Mouse (Mus musculus) lung, postnatal 10 days (tissue): ENCODE measurements around the gene Bmpr1b.

Experiments used
- DNase-seq: peaks from one replicate; pipeline ENCODE4 v3.0.0; 2021

Bmpr1b gene

GRCm38 (mm10) chr3:141809581-141809980 is 359.6 kb downstream of the Bmpr1b start:
- DNase-seq: no peak

DNA sequence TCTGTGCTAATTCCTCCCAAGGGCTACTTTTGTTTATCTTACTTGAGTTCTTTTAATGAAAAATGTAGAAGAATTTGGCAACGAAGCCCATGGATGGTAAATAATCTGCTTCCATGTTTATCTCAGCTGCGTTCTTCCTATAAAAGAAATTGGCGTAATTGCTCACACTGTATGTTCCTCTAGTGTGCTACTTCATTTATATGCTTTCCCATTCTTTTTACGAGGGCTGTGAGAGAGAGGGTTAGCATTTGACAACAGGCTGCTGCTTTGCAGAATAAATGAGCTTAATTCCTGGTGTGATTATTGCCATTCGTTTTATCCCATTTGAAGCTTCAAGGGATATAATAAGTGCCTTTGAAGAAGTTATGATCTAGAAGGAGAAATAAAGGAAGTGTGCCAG is 365.1 kb downstream of the Bmpr1b start:
- DNase-seq: no peak

GRCm38 (mm10) chr3:141797789-141798188 is 371.4 kb downstream of the Bmpr1b start:
- DNase-seq: peak; percentile 64

DNA sequence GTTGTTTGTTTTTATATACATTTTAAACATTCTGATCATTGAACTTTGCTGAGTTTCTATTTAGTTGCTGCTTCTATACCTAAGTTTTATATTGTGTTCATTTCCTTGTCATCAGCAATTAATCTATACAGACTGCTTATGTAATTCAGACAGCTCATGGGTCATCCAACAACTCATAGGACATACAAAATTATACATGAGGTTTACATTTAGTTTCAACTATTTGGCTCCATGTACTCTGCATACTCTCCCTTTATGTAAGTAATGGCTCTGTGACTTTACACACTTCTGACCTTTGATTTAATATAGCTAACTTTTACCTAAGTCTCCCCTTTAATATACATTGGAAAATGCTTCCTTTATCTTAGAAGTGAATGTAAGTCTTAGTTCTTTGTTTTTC is 371.9 kb downstream of the Bmpr1b start:
- no peak for DNase-seq

- peak; percentile 13 for DNase-seq
Measured at GRCm38 (mm10) chr3:141794371-141794770, 374.9 kb downstream of the Bmpr1b start.

DNA sequence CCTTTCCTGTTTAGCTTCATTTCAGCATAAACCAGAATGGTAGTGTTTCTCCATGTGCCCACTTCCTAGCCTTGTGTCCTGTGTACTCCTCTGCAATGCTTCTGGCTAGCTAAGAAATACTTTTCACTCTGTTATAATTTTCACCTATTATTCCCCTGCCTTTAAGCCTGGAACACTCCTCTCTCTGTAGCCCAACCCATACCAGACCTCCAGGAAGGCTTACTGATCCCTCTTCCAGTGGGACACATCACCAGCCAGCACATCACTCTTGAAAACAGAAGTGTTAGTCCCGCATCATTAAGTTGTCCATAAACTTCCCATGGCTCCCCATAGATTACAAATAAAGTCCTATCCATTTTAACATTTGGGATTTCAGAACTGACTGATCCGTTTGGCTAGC is 375.5 kb downstream of the Bmpr1b start:
- no peak for DNase-seq

DNA sequence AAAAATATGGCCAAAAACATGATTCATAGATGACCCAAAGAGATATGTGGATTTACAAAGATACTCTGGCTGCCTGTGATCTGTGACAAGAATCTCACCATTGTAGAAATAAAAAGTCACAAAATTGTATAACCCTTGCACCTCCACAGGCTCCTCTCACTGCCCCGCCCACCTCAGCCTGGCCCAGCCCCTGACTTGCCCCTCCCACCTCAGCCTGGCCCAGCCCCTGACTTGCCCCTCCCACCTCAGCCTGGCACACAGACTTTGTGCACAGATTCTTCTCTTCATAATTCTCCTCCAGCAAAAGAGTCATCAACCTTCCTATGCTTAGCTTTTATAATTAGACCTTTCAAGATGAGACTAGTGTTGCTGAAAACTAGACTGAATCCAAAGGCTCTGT is 377.1 kb downstream of the Bmpr1b start:
- peak; percentile 27 for DNase-seq

DNA sequence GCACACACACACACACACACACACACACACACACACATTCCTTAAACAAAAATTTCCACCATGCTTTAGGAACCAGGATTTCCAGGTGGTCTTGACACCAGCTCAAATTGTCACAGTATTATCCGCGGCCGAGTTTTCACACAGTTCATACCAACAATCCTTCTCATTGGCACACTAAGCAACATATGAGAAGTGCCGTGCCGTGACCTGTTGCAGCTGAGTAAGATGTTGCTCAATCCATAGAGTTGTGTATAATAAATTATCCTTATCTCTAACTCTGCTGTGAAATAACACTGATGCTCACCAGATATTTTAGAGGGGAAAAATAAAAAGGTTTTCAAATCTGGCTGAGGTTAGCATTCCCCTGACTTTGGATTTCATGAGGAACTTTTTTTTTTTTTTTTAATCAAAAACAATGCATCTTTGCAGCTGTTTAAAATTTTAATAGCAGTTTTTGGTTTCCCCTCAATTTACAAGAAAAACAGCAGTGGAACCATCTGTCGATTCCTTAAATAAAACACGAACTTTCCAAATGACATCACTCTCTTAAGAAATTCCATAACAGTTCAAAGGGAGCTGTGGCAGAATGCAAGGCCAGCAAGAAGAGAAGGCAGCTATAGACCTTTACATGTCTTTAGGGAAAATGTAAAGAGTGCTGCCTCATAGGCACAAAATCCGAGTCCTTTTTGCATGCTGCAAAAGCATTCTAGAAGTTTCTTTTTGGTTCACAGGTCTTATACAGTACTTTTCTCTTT is 378.0 kb downstream of the Bmpr1b start:
- no peak for DNase-seq
